Mouse (Mus musculus): ENCODE data around the gene Pigf. TPM values are rescaled to one million over a fixed set of nuclear protein-coding genes. Genes with fewer than 3 reads are reported as not detected.

Pigf gene
- polyA plus RNA-seq, 1 experiment from 2014 or later: 31.1 TPM

GRCm38 (mm10) chr17:86978496-86978895, 46.7 kb downstream of the Pigf start:
- H3K4me3 ChIP-seq (ENCODE audit: low read depth, low read length): no peak overlapping the region
- WGBS: 79% methylated on average over 6 of the region's 6 CpGs
- no peak overlapping the region for H3K4me2 ChIP-seq
- H3K4me1 ChIP-seq (ENCODE audit: insufficient read depth): no peaks in the 10 kb centered on the region
- TF ChIP-seq CTCF (IDR thresholded peaks at IDR 0.05; ENCODE audit: low read depth): no peak
- no peak overlapping the region for H3K9ac ChIP-seq
- no peak for DNase-seq
- no peak for ATAC-seq (ENCODE audit: insufficient read depth)
- H3K9me3 ChIP-seq (ENCODE audit: low read depth, low read length): no peaks in the 10 kb centered on the region
- H3K27ac ChIP-seq (ENCODE audit: low read depth): no peak overlapping the region
- H3K36me3 ChIP-seq (ENCODE audit: insufficient read depth): peaks cover 43% of the 10 kb centered on the region
- H3K27me3 ChIP-seq (ENCODE audit: insufficient read depth, low read length): no peaks in the 10 kb centered on the region

- Histone ChIP-seq H3K4me3 (ENCODE audit: low read depth, low read length) (no peak overlapping the region), H3K27me3 (ENCODE audit: insufficient read depth, low read length) (no peaks in the 10 kb centered on the region), H3K9ac (no peak overlapping the region), H3K27ac (ENCODE audit: low read depth) (no peak overlapping the region), H3K4me1 (ENCODE audit: insufficient read depth) (no peaks in the 10 kb centered on the region), H3K36me3 (ENCODE audit: insufficient read depth) (peaks cover 44% of the 10 kb centered on the region), H3K4me2 (no peak overlapping the region), H3K9me3 (ENCODE audit: low read depth, low read length) (no peaks in the 10 kb centered on the region)
- ATAC-seq (ENCODE audit: insufficient read depth) (no peak), DNase-seq (no peak)
- 70% methylated on average over 10 of the region's 10 CpGs for WGBS
- TF ChIP-seq CTCF (IDR thresholded peaks at IDR 0.05; ENCODE audit: low read depth): no peak
Observed at GRCm38 (mm10) chr17:86976387-86976786, 48.8 kb downstream of the Pigf start.

- ATAC-seq (ENCODE audit: insufficient read depth): no peak
- WGBS: 95% methylated on average over 2 of the region's 2 CpGs
- peaks cover 45% of the 10 kb centered on the region for H3K36me3 ChIP-seq (ENCODE audit: insufficient read depth)
Observed at GRCm38 (mm10) chr17:86973097-86973496, 52.1 kb downstream of the Pigf start.

GRCm38 (mm10) chr17:86971860-86972259, 53.3 kb downstream of the Pigf start:
- no peak overlapping the region for H3K4me2 ChIP-seq
- H3K9me3 ChIP-seq (ENCODE audit: low read depth, low read length): no peaks in the 10 kb centered on the region
- no peak for TF ChIP-seq CTCF (IDR thresholded peaks at IDR 0.05; ENCODE audit: low read depth)
- H3K27ac ChIP-seq (ENCODE audit: low read depth): no peak overlapping the region
- H3K27me3 ChIP-seq (ENCODE audit: insufficient read depth, low read length): no peaks in the 10 kb centered on the region
- WGBS: 89% methylated on average over 7 of the region's 7 CpGs
- H3K9ac ChIP-seq: no peak overlapping the region
- H3K4me3 ChIP-seq (ENCODE audit: low read depth, low read length): no peak overlapping the region
- ATAC-seq (ENCODE audit: insufficient read depth) (no peak), DNase-seq (no peak)
- no peaks in the 10 kb centered on the region for H3K4me1 ChIP-seq (ENCODE audit: insufficient read depth)
- peaks cover 50% of the 10 kb centered on the region for H3K36me3 ChIP-seq (ENCODE audit: insufficient read depth)

More at GRCm38 (mm10) chr17:86973097-86973496, 52.1 kb downstream of the Pigf start:
- no peak for TF ChIP-seq CTCF (IDR thresholded peaks at IDR 0.05; ENCODE audit: low read depth)
- DNase-seq: no peak
- H3K4me2 ChIP-seq: no peak overlapping the region
- H3K27me3 ChIP-seq (ENCODE audit: insufficient read depth, low read length): no peaks in the 10 kb centered on the region
- H3K4me1 ChIP-seq (ENCODE audit: insufficient read depth): no peaks in the 10 kb centered on the region
- H3K27ac ChIP-seq (ENCODE audit: low read depth): no peak overlapping the region
- H3K9me3 ChIP-seq (ENCODE audit: low read depth, low read length): no peaks in the 10 kb centered on the region
- no peak overlapping the region for H3K4me3 ChIP-seq (ENCODE audit: low read depth, low read length)
- no peak overlapping the region for H3K9ac ChIP-seq

DNA sequence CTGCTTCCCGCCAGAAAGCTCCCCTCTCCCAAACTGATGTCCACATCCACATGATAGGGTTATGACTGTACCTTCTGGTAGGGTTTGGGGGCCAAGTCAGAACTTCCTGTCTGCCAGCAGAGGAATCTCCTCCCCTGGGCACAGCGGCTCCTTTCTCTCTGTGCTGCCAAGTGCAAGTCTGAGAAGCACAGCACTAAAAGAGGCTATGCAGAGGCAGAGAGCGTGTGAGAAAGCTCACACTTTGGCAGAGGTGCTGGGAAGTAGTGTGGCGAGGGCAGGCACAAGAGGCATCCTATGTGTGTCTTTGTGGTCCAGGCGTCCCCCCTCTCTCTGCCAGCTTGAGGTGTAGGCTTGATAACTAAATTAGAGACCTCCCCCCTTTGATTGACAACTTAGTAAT, 54.2 kb downstream of the Pigf start:
- no peak for DNase-seq
- Histone ChIP-seq H3K4me2 (no peak overlapping the region), H3K9me3 (ENCODE audit: low read depth, low read length) (no peaks in the 10 kb centered on the region), H3K4me3 (ENCODE audit: low read depth, low read length) (no peak overlapping the region), H3K27me3 (ENCODE audit: insufficient read depth, low read length) (no peaks in the 10 kb centered on the region), H3K4me1 (ENCODE audit: insufficient read depth) (no peaks in the 10 kb centered on the region), H3K9ac (no peak overlapping the region), H3K27ac (ENCODE audit: low read depth) (no peak overlapping the region), H3K36me3 (ENCODE audit: insufficient read depth) (peaks cover 48% of the 10 kb centered on the region)
- no peak for TF ChIP-seq CTCF (IDR thresholded peaks at IDR 0.05; ENCODE audit: low read depth)
- no peak for ATAC-seq (ENCODE audit: insufficient read depth)
- 81% methylated on average over 5 of the region's 5 CpGs for WGBS

DNA sequence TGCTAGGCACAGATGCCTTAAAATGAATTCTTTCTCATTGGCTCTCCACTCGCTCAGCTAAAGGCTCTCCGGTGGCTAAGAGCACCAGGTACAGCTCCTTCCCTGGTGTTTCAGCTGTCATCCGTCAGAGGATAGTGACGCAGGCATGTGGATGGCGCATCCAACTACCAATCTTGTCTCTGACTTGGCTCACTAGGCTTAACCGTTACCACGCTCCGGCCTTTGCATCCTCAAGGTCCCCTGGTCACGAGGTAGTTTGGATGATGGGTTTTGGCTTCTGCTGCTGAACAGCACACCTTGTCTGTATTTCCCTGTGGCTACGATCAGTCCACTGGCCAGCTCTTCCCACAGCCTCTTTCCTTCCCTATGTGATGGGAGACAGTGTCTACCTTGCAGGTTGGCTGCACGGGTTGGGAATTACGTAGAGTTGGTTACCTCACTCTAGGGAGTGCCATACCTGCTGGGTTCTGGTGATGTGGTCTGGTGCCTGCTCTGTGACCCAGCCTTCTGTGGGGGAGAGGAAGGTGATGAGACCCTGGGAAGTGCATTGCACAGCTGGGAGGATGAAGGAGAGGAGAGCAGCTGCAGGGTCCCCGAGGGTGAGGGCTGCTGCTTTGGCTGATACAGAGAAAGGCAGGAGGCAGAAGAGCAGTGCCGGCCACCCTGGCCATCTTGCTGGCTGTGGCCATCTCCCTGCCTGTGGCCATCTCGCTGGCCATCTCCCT, 55.0 kb downstream of the Pigf start:
- DNase-seq: no peak
- Histone ChIP-seq H3K4me3 (ENCODE audit: low read depth, low read length) (no peak overlapping the region), H3K4me1 (ENCODE audit: insufficient read depth) (peaks cover 3% of the 10 kb centered on the region), H3K27me3 (ENCODE audit: insufficient read depth, low read length) (no peaks in the 10 kb centered on the region), H3K9ac (no peak overlapping the region), H3K4me2 (no peak overlapping the region), H3K36me3 (ENCODE audit: insufficient read depth) (peaks cover 50% of the 10 kb centered on the region), H3K9me3 (ENCODE audit: low read depth, low read length) (no peaks in the 10 kb centered on the region), H3K27ac (ENCODE audit: low read depth) (no peak overlapping the region)
- ATAC-seq (ENCODE audit: insufficient read depth): no peak
- WGBS: 89% methylated on average over 15 of the region's 15 CpGs
- TF ChIP-seq CTCF (IDR thresholded peaks at IDR 0.05; ENCODE audit: low read depth): no peak

- no peak for DNase-seq
- Histone ChIP-seq H3K4me3 (ENCODE audit: low read depth, low read length) (no peak overlapping the region), H3K9ac (no peak overlapping the region), H3K36me3 (ENCODE audit: insufficient read depth) (peaks cover 50% of the 10 kb centered on the region), H3K9me3 (ENCODE audit: low read depth, low read length) (no peaks in the 10 kb centered on the region), H3K27ac (ENCODE audit: low read depth) (no peak overlapping the region), H3K4me2 (no peak overlapping the region), H3K27me3 (ENCODE audit: insufficient read depth, low read length) (no peaks in the 10 kb centered on the region), H3K4me1 (ENCODE audit: insufficient read depth) (peaks cover 8% of the 10 kb centered on the region)
- no peak for ATAC-seq (ENCODE audit: insufficient read depth)
- WGBS: 67% methylated on average over 5 of the region's 5 CpGs
- no peak for TF ChIP-seq CTCF (IDR thresholded peaks at IDR 0.05; ENCODE audit: low read depth)
Observed at GRCm38 (mm10) chr17:86969582-86969981, 55.6 kb downstream of the Pigf start.
